Mouse (Mus musculus) testis, adult 2 months (tissue): Measurements from ENCODE around the gene Cuta. TPM values are rescaled to one million over a fixed set of nuclear protein-coding genes. Genes with fewer than 3 reads are reported as not detected.

Source experiments
- H3K27ac ChIP-seq: fragments of 200-500 bp; 2 replicates; pipeline ENCODE4 v1.5.1; 2012; ENCODE audit warnings: low read depth, low read length; ENCODE audit not compliant: control insufficient read depth, insufficient read depth
- H3K27me3 ChIP-seq: fragments of 200-500 bp; 2 replicates; pipeline ENCODE4 v1.6.1; 2012; ENCODE audit warnings: mild to moderate bottlenecking, low read length, moderate library complexity; ENCODE audit not compliant: control insufficient read depth, insufficient read depth
- H3K36me3 ChIP-seq: fragments of 200-500 bp; 2 replicates; pipeline ENCODE4 v1.6.1; 2012; ENCODE audit warnings: mild to moderate bottlenecking, low read length; ENCODE audit not compliant: control insufficient read depth, insufficient read depth
- H3K4me1 ChIP-seq: fragments of 200-500 bp; 2 replicates; pipeline ENCODE4 v1.6.1; 2012; ENCODE audit warnings: low read length; ENCODE audit not compliant: control insufficient read depth, insufficient read depth
- H3K4me3 ChIP-seq: fragments of 200-500 bp; 2 replicates; pipeline ENCODE4 v1.5.1; 2012; ENCODE audit warnings: low read depth, mild to moderate bottlenecking, low read length, moderate library complexity, mixed read lengths; ENCODE audit not compliant: control insufficient read depth
- CTCF ChIP-seq: fragments of 200-500 bp; IDR thresholded peaks from 2 replicates; pipeline ENCODE4 v1.5.1; 2012; ENCODE audit warnings: low read depth, mild to moderate bottlenecking, inconsistent platforms, low read length, moderate library complexity; ENCODE audit not compliant: control insufficient read depth, insufficient read depth, insufficient replicate concordance
- POLR2A ChIP-seq: fragments of 200-500 bp; IDR thresholded peaks from 2 replicates; pipeline ENCODE4 v1.6.1; 2012; ENCODE audit warnings: low read depth, mild to moderate bottlenecking, inconsistent platforms, low read length, moderate library complexity; ENCODE audit not compliant: control insufficient read depth
- polyA plus RNA-seq: library from polyadenylated mRNA; depleted of rRNA; stranded (reverse); fragments of >200 nt; gene quantifications from 2 replicates; pipeline ENCODE4 v1.2.3, GENCODE M21; 2012

The Cuta gene
- polyA plus RNA-seq, 1 experiment: 24.0 TPM

DNA sequence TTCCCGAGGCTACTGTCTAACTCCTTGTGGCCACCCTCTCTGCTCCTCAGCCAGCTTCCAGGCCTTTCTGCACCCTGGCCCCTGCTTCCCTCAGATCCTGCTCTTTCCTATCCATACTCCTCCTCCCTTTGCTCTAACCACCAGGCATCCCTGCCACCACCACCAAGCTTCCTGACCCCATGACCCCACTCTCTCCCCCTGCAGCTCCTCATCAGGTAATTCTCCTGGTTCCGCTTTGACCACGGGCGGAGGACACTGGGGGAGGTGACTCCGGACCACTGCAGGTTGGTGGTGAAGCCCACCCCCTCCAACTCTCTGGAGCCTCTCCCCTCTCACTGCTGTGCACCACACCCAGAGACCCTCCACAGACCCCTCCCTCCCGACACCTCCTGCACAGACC lies 28.1 kb upstream of the Cuta start:
- TF ChIP-seq CTCF (no peak), POLR2A (no peak)
- Histone ChIP-seq H3K4me3 (no peak overlapping the region), H3K27ac (no peak overlapping the region), H3K27me3 (no peaks in the 10 kb centered on the region), H3K4me1 (peaks cover 11% of the 10 kb centered on the region), H3K36me3 (no peaks in the 10 kb centered on the region; the same call in 1 of the 2 replicates)

DNA sequence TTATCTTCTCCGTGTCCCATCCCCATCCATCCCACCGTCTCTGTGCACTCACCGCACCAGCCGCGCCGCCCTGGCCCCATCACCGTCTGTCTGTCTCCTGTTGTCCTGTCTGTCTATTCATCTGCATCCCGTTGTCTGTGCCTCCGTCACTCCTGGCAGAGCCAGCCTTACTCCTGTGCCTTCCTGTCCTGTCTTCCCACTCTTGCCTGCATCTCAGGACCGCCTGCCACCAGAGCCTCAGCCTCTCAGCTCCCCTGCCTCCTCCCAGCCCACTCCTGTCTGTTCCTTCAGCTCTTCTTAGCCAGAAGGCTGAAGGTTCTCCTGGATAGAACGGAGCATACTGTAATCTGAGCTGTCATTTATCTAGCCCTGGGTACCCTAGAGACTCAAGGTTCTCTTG lies 27.6 kb upstream of the Cuta start:
- Histone ChIP-seq H3K36me3 (no peaks in the 10 kb centered on the region; the same call in none of the 2 replicates), H3K27ac (no peak overlapping the region), H3K27me3 (no peaks in the 10 kb centered on the region), H3K4me1 (peaks cover 9% of the 10 kb centered on the region), H3K4me3 (no peak overlapping the region)
- no peak for TF ChIP-seq POLR2A
- TF ChIP-seq CTCF: no peak

DNA sequence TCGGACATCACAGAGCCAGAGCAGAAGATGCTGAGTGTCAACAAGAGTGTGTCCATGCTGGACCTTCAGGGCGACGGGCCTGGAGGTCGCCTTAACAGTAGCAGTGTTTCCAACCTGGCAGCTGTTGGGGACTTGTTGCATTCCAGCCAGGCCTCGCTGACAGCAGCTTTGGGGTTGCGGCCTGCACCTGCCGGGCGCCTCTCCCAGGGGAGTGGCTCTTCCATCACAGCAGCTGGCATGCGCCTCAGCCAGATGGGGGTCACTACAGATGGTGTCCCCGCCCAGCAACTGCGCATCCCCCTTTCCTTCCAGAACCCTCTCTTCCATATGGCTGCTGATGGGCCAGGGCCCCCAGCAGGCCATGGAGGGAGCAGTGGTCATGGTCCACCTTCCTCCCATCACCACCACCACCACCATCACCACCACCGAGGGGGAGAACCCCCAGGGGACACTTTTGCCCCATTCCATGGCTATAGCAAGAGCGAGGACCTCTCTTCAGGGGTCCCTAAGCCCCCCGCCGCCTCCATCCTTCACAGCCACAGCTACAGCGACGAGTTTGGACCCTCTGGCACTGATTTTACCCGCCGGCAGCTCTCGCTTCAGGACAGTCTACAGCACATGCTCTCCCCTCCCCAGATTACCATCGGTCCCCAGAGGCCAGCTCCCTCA lies 22.3 kb upstream of the Cuta start:
- Histone ChIP-seq H3K4me3 (no peak overlapping the region), H3K27ac (no peak overlapping the region), H3K27me3 (no peaks in the 10 kb centered on the region), H3K4me1 (no peaks in the 10 kb centered on the region), H3K36me3 (no peaks in the 10 kb centered on the region; the same call in none of the 2 replicates)
- TF ChIP-seq POLR2A (no peak), CTCF (no peak)

- H3K4me3 ChIP-seq: no peak overlapping the region
- H3K4me1 ChIP-seq: no peaks in the 10 kb centered on the region; the same call in 1 of the 2 replicates
- no peak overlapping the region for H3K27ac ChIP-seq
- H3K36me3 ChIP-seq: no peaks in the 10 kb centered on the region; the same call in none of the 2 replicates
- no peak for TF ChIP-seq CTCF
- no peak for TF ChIP-seq POLR2A
- no peaks in the 10 kb centered on the region for H3K27me3 ChIP-seq
These were observed 20.4 kb upstream of the Cuta start for GRCm38 (mm10) chr17:26959815-26960214.

- Histone ChIP-seq H3K27me3 (no peaks in the 10 kb centered on the region), H3K36me3 (no peaks in the 10 kb centered on the region; the same call in none of the 2 replicates), H3K27ac (no peak overlapping the region), H3K4me1 (no peaks in the 10 kb centered on the region; the same call in 1 of the 2 replicates), H3K4me3 (no peak overlapping the region)
- TF ChIP-seq POLR2A (no peak), CTCF (no peak)
These were observed 19.5 kb upstream of the Cuta start for GRCm38 (mm10) chr17:26958880-26959279.

- TF ChIP-seq CTCF (no peak), POLR2A (no peak)
- Histone ChIP-seq H3K4me3 (no peak overlapping the region), H3K27ac (no peak overlapping the region), H3K4me1 (no peaks in the 10 kb centered on the region; the same call in 1 of the 2 replicates), H3K27me3 (no peaks in the 10 kb centered on the region), H3K36me3 (no peaks in the 10 kb centered on the region; the same call in none of the 2 replicates)
These were observed 18.5 kb upstream of the Cuta start for GRCm38 (mm10) chr17:26957872-26958271.

- no peak overlapping the region for H3K4me3 ChIP-seq
- H3K27ac ChIP-seq: no peak overlapping the region
- TF ChIP-seq POLR2A: no peak
- TF ChIP-seq CTCF: no peak
- no peaks in the 10 kb centered on the region; the same call in none of the 2 replicates for H3K36me3 ChIP-seq
- no peaks in the 10 kb centered on the region for H3K27me3 ChIP-seq
- H3K4me1 ChIP-seq: peaks cover 6% of the 10 kb centered on the region
These were observed 17.5 kb upstream of the Cuta start for GRCm38 (mm10) chr17:26956895-26957294.

GRCm38 (mm10) chr17:26956309-26956708 lies 16.9 kb upstream of the Cuta start:
- no peak overlapping the region for H3K27ac ChIP-seq
- TF ChIP-seq CTCF: no peak
- TF ChIP-seq POLR2A: no peak
- H3K4me3 ChIP-seq: no peak overlapping the region
- H3K27me3 ChIP-seq: no peaks in the 10 kb centered on the region
- H3K36me3 ChIP-seq: no peaks in the 10 kb centered on the region; the same call in none of the 2 replicates
- H3K4me1 ChIP-seq: peaks cover 12% of the 10 kb centered on the region
